Mouse (Mus musculus) liver, postnatal 0 days (tissue): ENCODE data around the gene Rapgef6.

Source experiments
- CTCF ChIP-seq: sonication (generic); IDR thresholded peaks from 2 replicates; pipeline ENCODE4 v1.5.1; 2016; ENCODE audit warnings: antibody characterized with exemption, low read depth
- EP300 ChIP-seq: IDR thresholded peaks from 2 replicates; pipeline ENCODE4 v1.6.1; 2016; ENCODE audit warnings: antibody characterized with exemption, low read depth, mild to moderate bottlenecking

- TF ChIP-seq EP300 (no peak), CTCF (no peak)
These were observed 96.2 kb downstream of the Rapgef6 start for GRCm38 (mm10) chr11:54618841-54619240.
